Mouse (Mus musculus): Measurements from ENCODE around the gene Afap1. TPM values are rescaled to one million over a fixed set of nuclear protein-coding genes. Genes with fewer than 3 reads are reported as not detected.

Gene Afap1
- polyA plus RNA-seq, 2 experiments from 2014 or later = 13.7 to 17.3 TPM

GRCm38 (mm10) chr5:35935939-35936338 lies 42.8 kb downstream of the Afap1 start:
- ATAC-seq = no peak

- ATAC-seq = no peak
Observed at GRCm38 (mm10) chr5:35938249-35939223, 45.4 kb downstream of the Afap1 start.

GRCm38 (mm10) chr5:35939958-35940357 lies 46.8 kb downstream of the Afap1 start:
- ATAC-seq = no peak

- no peak for ATAC-seq
Observed at GRCm38 (mm10) chr5:35943541-35943940, 50.4 kb downstream of the Afap1 start.

GRCm38 (mm10) chr5:35946841-35947240 lies 53.7 kb downstream of the Afap1 start:
- no peak for ATAC-seq

- ATAC-seq = no peak
Observed at GRCm38 (mm10) chr5:35947427-35947826, 54.3 kb downstream of the Afap1 start.

GRCm38 (mm10) chr5:35948225-35948975 lies 55.3 kb downstream of the Afap1 start:
- ATAC-seq = no peak

- ATAC-seq = no peak
Observed at GRCm38 (mm10) chr5:35949061-35949460, 55.9 kb downstream of the Afap1 start.

GRCm38 (mm10) chr5:35950504-35950903 lies 57.4 kb downstream of the Afap1 start:
- no peak for ATAC-seq

- no peak for ATAC-seq
Observed at GRCm38 (mm10) chr5:35954055-35954718, 61.1 kb downstream of the Afap1 start.

GRCm38 (mm10) chr5:35956268-35956667 lies 63.1 kb downstream of the Afap1 start:
- ATAC-seq = no peak

GRCm38 (mm10) chr5:35958681-35959080 lies 65.6 kb downstream of the Afap1 start:
- ATAC-seq = no peak

- ATAC-seq = no peak
Observed at GRCm38 (mm10) chr5:35960168-35960567, 67.0 kb downstream of the Afap1 start.

- no peak for ATAC-seq
Observed at GRCm38 (mm10) chr5:35961271-35961670, 68.2 kb downstream of the Afap1 start.

GRCm38 (mm10) chr5:35963635-35964034 lies 70.5 kb downstream of the Afap1 start:
- ATAC-seq = no peak

GRCm38 (mm10) chr5:35965036-35965435 lies 71.9 kb downstream of the Afap1 start:
- no peak for ATAC-seq

GRCm38 (mm10) chr5:35969857-35970256 lies 76.7 kb downstream of the Afap1 start:
- ATAC-seq = no peak

GRCm38 (mm10) chr5:35970380-35971105 lies 77.4 kb downstream of the Afap1 start:
- no peak for ATAC-seq

- ATAC-seq = peak; percentile 46
Observed at GRCm38 (mm10) chr5:35971841-35972578, 78.9 kb downstream of the Afap1 start.

- no peak for ATAC-seq
Observed at GRCm38 (mm10) chr5:35972739-35973138, 79.6 kb downstream of the Afap1 start.

- peak; percentile 85 for ATAC-seq
Observed at GRCm38 (mm10) chr5:35973800-35974199, 80.7 kb downstream of the Afap1 start.

- no peak for ATAC-seq
Observed at GRCm38 (mm10) chr5:35974265-35974664, 81.1 kb downstream of the Afap1 start.
